Mouse (Mus musculus): Measurements from ENCODE around the gene Npy. TPM values are rescaled to one million over a fixed set of nuclear protein-coding genes. Genes with fewer than 3 reads are reported as not detected.

The Npy gene
- polyA plus RNA-seq, 1 experiment: not detected

DNA sequence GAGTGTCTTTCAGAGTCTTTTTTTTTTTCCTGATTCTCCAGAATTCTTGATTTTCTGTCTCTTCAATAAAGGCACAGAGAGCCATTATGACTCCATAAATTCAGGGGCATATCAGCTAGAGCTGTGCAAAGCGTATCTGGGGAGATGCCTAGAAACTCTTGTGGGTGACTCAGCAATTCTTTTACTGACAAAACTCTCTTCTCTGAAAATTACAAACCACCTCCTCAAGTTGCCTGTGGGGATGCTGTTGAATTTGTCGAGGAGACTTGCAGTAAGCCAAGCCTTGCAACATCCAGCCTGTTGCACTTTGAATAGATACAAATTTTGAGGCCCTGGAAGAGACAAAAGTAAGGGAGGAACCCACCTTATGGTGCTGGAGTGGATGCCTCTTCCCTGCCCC, 34.3 kb downstream of the Npy start:
- TF ChIP-seq GATA1 (IDR thresholded peaks at IDR 0.05; ENCODE audit: low read length): no peak

DNA sequence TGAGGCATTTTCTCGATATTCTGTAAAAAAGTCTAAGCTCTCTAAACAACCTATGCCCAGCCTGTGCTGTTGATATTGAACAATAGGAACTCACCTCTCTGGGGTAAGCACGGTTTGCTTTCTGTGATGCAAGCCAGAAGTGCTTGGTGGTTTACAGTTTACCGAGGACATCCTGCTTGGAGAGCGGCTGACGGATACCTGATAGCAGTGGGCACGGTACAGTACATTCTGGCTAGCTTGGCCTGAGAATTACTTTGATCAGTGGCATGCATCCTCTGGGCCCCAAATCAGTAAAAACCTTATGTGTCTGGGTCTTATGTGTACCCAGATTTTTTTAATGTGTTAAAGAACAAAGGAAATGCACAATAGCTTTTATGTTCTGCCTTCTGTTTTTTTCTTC, 45.1 kb downstream of the Npy start:
- no peak for TF ChIP-seq GATA1 (IDR thresholded peaks at IDR 0.05; ENCODE audit: low read length)

DNA sequence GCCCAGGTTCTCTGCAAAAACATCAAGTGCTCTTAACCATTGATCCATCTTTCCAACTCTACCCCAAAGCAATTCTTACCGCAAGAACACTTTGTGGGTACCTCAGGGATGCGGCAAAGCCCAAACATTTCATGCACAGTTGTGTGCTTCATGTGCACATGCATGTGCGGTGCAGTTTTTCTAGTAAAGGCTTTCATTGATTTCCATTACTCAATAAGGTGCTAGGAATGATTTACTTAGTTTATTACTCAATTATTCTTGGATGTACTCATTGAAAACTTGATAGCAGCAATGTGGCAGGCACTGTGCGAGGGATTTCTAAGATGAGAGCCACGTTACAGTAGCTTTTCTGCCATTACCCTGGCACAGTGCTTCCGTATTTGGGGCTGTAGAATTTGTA, 48.6 kb downstream of the Npy start:
- no peak for TF ChIP-seq GATA1 (IDR thresholded peaks at IDR 0.05; ENCODE audit: low read length)

DNA sequence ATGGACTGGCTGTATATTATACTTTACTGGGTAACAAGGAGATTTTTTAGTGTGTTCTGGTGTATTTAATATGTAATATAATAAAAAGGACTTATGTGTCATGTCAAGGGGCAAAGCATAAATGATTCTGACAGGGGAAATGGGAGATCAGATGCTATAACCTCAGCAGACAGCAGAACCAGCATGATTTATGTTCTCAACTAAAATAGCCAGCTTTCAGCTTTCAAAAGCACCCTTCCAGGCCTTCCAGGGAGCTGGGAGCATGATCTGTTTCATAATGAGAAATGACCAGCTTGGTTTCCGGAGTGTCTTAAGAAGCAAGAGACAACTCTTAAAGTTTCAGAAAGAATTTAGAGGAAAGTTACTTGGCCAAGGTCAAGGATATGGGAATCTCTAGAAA, 51.0 kb downstream of the Npy start:
- TF ChIP-seq GATA1 (IDR thresholded peaks at IDR 0.05; ENCODE audit: low read length): no peak

DNA sequence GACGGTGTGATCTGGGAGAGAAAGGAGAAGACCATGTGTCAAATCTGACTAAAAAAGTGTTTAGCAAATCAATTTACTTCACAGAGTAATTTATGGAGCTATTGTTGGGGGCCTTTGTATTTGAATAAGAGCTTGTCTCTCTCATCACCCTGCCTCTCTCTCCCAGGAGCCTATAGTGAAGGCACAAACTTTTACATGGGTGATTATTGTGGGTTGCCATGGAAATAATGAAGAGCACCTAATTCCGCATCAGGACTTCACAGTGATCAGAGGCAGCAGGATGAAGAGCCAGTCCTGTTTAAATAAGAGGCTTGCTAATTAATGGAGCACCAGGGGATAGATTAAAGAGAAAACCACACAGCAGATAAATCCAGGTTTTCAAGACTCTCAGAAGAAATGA, 52.6 kb downstream of the Npy start:
- TF ChIP-seq GATA1 (IDR thresholded peaks at IDR 0.05; ENCODE audit: low read length): no peak

DNA sequence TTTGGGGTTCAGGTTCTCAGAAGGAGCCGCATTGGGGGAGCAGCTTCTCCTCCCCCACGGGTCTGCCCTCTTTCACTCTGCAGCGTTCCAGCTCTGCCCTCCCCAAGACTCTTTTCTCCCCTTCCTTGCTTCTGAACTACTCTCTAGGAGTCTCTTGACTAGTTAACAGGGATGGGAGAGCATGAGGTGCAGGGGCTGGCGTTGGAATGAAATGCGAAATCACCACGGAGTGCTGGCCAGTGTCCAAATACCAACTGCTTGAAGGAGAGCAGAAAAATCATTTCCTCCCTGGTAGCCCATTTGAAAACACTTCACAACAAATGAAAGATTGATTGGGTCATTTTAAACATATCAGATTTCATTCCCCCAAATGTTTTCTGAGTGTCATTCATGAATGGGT, 53.3 kb downstream of the Npy start:
- no peak for TF ChIP-seq GATA1 (IDR thresholded peaks at IDR 0.05; ENCODE audit: low read length)
